Mouse (Mus musculus): Measurements from ENCODE around the gene Ankmy1.
A peak's percentile ranks its signal among the peaks of the same experiment; 100 is the strongest.

The Ankmy1 gene

DNA sequence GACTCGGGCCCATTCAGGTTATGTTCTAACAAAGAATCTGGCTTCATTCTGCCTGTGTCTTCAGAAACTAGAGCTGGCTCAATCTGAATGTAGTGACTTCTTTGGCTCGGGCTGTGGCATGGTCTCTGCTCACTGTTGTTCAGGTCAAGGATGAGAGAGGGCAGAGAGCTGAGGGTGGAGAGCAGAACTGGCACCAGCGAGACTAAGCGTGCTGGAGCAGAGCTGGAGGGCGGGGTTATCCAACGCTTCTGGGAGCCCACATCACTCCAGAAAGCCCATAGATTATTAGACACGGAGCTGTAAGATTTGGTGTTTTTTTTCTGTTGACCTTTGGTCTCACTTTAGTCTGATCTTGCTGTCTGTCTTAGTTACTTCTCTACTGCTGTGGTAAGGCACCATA lies 30.0 kb downstream of the Ankmy1 start:
- DNase-seq (ENCODE audit: low read depth) = no peak

- DNase-seq (ENCODE audit: low read depth) = no peak
Observed at GRCm38 (mm10) chr1:92869985-92870384, 32.7 kb downstream of the Ankmy1 start.

DNA sequence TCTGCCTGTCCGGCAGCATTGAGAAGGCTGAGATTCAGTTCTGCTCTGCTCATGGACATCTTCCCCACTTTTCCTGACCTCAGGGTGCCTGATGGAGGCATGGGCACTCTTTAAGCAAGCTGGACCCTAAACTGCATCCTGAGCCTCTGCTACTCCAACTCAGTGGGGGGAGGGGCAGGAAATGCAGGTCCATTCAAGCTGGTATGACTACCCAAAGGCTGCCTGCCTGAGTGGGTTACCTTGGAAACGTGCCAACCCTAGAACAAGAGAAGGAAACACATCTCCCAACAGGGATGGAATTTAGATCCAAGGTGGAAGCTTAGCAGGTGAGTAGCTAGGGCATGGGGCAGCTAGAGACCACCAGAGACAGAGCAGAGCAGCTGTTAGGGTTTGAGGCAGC lies 36.5 kb downstream of the Ankmy1 start:
- no peak for DNase-seq (ENCODE audit: low read depth)

GRCm38 (mm10) chr1:92863268-92863667 lies 39.4 kb downstream of the Ankmy1 start:
- DNase-seq (ENCODE audit: low read depth) = no peak

DNA sequence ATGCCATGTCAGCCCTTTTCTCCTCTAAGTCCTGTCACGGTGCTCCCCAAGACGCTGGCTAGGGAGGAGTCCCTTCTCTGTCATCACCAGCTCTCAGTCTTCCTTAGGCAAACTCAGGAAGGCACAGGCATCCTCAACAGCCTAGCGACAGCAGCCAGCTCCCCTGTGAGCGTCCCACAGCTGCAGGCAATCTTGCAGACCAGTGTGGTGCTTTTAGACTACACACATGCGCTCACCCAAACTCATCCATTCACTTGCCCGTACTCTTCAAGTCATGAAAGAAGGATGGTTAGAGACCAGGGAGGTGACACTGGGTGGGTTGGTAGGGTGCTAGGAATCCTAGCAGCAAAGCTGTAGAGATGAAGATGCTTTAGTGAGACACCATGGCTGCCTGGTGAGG lies 41.2 kb downstream of the Ankmy1 start:
- DNase-seq (ENCODE audit: low read depth) = no peak

DNA sequence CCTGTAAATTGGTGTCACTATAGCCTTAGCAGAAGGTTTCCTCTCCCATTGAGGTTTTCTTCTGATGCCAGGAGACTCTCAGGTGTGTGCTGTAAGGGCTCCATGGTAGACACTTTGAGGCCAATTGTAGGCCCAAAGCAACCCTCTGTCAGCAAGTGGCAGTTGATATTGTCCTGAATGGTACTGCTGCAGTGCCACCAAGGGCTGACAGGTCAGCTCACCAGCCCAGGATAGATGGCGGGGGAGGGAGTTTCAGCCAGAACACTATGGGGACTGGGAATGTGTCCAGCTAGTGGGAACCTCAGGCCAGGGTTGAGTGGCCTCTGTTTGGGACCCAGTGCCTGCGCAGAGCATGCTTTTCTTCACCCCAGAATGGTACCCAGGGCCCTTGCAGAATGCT lies 50.3 kb downstream of the Ankmy1 start:
- no peak for DNase-seq (ENCODE audit: low read depth)

DNA sequence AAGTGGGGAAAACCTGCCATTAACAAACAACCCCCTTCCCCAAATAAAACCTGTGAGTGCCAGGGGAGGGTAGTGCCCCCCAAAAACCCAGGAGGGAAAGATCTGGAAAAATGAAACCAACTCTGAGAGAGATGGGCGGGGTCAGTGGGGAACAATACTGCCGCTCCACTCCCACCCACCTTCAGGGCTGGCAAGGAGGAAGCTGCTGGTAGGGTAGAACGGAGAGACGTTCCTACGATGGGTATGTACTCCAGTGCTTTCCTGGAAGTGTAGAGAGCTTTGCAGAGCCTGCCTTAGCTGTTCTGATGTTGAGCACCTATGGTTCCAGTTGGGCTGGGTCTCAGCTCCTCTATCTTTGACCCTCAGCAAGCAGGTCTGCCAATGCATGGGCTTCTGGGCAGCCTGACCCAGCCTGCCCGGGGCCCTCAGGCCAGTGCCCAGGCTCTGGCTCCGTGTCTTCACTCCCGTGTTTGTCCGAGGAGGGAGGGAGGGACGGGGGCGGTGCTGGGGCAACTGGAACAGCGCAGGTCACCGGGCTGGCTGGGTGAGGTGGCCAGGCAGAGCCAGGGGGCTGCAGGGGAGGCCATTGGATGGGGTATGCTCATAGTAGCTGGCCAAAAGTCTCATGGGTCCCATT lies 52.6 kb downstream of the Ankmy1 start:
- DNase-seq (ENCODE audit: low read depth) = no peak

DNA sequence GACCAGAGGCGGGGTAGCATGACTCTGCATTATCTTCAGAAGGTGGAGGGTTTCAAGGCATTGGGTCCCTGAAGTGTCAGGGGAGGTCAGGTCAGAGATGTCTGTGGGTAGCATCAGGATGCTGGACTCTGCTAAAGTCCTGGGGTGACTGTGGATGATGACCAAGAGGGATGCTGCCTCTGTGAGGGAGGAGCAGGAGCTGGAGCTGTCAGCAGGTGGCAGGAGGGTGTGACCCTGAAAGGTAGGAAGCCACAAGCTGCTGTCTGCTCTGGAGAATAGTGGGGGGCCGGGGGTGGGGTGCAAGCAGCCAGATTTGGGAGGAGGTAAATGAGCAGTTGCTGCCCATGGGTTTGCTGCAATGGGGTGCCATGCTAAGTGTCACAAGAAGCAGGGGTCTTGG lies 53.2 kb downstream of the Ankmy1 start:
- no peak for DNase-seq (ENCODE audit: low read depth)

GRCm38 (mm10) chr1:92847873-92848839 lies 54.5 kb downstream of the Ankmy1 start:
- DNase-seq (ENCODE audit: low read depth) = no peak

DNA sequence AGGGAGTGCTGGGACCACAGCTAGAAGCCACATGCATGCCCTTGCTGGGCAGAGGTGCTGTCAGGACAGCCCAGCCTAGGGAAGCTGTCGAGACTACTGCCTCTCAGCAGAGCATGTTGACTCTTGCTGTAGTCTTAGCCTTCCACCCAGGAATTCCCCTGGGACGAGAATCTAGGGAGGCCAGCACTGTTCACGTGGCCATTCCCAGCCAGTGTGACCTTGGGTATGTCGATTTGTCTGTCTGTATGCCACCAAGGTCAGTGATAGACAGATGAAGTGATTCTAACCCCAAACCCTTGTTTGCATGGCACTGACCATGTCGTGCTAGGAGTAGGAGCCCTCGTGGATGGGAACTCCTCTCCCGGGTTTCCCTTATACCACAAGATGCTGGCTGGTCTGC lies 56.8 kb downstream of the Ankmy1 start:
- no peak for DNase-seq (ENCODE audit: low read depth)

DNA sequence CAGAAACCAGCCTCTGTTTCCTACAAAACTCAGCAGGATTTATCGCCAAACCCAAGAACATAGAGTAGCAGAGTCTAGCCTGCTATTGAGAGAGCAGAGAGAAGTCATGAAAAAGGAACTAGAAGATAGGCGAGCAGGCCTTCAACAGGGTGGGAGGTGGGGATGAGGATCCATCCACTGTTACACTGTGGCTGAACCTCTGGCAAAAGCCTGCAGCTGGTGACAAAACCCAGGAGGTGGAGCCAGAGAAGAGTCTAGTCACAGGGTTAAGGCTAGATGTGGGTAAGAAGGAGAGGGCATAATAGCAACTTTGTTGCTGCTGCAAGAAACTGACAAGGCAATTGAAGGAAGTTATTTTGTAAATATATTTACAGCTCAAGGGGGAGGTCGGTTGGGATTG lies 61.3 kb downstream of the Ankmy1 start:
- DNase-seq (ENCODE audit: low read depth) = no peak

DNA sequence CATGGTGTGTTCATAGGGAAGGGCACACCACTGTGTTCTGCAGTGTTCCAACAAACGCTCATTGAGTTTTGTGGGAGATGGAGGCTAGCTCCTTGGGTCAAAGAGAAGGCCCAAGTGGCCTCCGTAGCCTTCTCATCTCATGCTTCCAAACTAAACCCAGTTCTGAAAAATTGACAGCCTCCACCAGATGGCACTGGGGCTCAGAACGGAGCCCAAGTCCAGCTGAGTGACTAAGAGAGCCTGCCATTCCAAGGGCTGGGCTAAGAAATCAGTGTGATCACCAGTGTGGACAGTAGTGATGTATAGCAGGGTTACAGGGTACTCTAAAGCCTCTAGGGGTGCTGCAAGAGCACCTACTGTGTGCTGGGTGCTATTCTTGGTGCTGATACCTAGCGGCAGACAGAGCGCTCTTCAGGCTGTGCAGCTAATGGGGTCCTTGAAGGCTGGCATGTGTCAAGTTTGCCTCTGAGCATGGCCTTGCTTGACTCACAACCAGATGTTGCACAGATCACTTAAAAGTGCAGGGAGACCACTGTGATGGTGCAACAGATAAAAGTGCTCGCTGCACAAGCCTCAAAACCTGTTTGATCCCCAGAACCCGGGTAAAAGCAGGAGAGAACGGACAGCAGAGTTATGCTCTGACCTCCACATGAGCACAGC lies 62.3 kb downstream of the Ankmy1 start:
- no peak for DNase-seq (ENCODE audit: low read depth)

- DNase-seq (ENCODE audit: low read depth) = no peak
Observed at GRCm38 (mm10) chr1:92839211-92839610, 63.5 kb downstream of the Ankmy1 start.

GRCm38 (mm10) chr1:92837931-92838833 lies 64.5 kb downstream of the Ankmy1 start:
- no peak for DNase-seq (ENCODE audit: low read depth)

DNA sequence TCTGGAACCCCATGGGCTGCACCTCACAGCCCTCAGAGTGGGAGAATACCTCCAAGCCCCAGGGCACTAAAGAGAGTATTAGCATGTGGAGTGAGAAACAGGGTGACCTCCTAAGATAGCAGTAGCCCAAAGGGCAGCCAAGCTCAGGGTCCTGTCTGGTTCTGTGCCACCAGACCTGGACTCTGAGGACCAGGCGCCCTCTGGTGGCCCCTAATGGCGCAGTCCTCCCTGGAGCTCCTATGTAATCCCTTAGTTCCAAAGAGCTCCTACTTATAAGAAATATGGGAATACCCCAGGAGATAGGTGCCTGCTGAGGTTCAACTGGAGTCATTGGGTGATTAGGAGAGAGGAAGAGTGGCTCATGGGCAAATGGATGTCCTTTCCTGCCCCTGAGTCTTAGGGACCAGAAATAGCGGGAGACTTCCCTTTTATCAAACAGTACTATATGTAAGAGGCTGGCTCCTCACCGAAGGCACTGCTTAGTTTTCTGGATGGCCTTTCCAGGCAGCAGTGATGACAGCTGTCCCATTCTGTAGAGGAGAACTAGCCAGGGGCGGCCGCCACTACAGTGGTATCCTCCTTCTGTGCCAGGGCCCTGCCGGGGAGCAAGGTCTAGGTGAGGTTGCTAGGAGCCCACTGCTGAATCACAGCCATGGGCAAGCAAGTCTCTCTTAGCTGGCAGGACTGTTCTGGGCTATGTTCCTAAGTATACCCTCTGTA lies 68.6 kb downstream of the Ankmy1 start:
- peak; percentile 40 for DNase-seq (ENCODE audit: low read depth)

DNA sequence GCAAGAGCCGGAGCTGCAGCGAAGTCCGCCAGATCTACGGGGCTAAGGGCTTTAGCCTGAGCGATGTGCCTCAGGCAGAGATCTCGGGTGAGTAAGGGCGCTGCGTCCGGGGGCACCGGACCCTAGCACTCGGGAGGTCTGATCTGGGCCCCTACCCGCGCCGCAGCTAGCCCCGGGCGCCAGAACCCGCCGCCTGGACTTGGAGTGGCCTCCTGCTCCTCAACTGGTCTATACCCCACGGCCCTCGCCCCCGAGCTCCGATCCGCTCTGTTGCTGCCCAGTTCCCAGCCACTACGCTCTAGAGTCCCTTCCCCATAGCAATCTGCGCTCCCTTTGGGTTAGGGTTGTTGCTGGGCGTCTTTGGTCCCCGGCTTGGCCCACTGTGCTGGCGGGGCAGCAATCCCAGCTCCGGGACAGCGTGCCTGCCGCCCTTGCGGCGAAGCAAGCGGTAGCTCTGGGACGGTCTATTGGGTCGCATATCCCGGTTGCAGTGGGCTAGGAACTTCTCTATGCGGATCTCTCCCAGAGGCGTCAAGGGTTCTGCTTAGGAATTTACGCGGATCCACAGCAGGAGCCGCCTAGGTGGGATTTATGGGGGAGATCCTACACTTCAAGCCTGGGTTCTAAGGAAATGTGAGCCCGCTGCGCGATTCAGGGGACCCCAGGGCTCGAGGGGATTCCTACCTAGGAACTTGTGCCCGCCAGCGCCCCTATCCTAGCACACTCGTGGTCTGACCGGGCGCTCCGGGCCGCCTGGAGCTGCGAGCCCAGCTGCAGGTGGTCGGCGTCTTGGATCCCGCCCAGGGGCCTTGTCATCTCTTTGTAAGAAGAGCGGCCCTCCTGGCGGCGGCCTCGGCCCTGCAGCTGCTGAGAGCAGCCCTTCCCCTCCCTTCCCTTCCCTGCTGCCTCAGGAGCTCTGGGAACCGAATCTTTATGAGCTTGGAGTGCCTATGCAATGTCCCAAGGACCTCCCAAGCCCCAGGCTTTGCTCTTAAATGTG lies 70.4 kb downstream of the Ankmy1 start:
- DNase-seq (ENCODE audit: low read depth) = no peak

GRCm38 (mm10) chr1:92831188-92832001 lies 71.3 kb downstream of the Ankmy1 start, which contains the start of gene Gpc1:
Gpc1 (plus strand) TSS chr1:92831645.
- DNase-seq (ENCODE audit: low read depth) = no peak

- DNase-seq (ENCODE audit: low read depth) = no peak
Observed at GRCm38 (mm10) chr1:92830626-92831187, 72.0 kb downstream of the Ankmy1 start.
